Mouse (Mus musculus): ENCODE measurements around the gene Abcb11.
"Not testable (repeated sequence)": the region's sequence is repeated elsewhere in the genome, so short reads cannot be mapped to it uniquely, and the experiment has no call there.

Gene Abcb11

GRCm38 (mm10) chr2:69342496-69343221 is at the start of gene Abcb11:
Gene Abcb11, minus strand, starts transcription at chr2:69342616.
- no peak for DNase-seq

GRCm38 (mm10) chr2:69386118-69386871 is 43.9 kb upstream of the Abcb11 start:
- DNase-seq: peak; percentile 48

DNA sequence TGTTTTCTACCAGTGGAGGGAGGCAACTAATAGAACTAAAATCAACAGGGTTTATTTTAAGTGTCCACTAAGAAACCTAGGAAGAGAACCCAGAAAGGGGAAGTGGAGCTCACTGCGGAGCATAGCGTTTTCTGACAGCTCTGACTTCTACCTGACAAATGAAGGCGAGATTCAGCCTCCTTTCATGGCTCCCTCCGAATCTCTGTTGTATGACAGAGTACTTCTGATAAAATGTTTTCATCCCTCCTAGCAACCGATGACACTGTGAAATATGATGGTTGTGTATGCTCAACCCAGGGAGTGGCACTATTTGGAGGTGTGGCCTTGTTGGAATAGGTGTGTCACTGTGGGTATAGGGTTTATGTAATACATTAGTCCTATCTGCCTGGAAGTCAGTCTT is 40.4 kb upstream of the Abcb11 start:
- no peak for DNase-seq

DNA sequence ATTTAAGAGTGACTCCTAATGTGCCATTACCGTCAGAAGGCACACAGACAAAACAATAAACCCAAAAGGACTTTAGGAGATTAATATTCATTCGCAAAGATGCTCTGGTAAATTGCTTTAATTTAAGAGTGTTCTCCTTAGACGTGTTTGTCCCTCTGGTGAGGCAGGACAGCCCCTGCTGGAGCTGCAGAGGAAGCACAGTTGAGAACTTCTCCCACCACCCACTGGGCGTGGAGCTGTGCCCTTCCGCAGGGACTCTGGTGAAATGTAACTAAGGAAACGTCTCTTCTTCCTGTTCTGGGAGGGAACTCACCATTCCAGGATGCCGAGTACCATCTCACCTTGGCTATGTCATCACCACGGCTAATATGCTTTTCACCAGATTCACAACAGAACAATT is 39.3 kb upstream of the Abcb11 start:
- no peak for DNase-seq

DNA sequence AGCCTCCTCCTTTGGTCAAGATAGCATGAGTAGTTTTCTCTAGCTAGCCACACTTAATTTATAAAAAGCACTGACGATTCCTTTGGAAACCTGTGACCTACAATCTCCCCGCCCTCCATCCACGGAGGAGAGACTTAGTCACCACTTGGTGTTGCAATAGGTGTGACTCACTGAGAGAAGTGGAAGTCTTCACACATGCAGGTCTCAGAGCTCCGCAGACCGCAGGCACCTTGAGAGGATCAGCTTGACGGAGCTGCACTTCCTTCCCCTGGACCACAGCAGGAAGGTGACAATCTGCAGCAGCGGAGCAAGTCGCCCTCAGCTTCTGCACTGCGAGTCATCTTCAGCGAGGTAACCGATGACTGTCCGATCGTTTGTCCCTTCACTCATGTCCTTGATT is 37.9 kb upstream of the Abcb11 start, which contains the start of gene Dhrs9:
TSS of gene Dhrs9 (plus strand) at position 165 of the 400 bp plus-strand sequence.
- DNase-seq: no peak

- no peak for DNase-seq
Measured at GRCm38 (mm10) chr2:69379801-69380200, 37.4 kb upstream of the Abcb11 start.

DNA sequence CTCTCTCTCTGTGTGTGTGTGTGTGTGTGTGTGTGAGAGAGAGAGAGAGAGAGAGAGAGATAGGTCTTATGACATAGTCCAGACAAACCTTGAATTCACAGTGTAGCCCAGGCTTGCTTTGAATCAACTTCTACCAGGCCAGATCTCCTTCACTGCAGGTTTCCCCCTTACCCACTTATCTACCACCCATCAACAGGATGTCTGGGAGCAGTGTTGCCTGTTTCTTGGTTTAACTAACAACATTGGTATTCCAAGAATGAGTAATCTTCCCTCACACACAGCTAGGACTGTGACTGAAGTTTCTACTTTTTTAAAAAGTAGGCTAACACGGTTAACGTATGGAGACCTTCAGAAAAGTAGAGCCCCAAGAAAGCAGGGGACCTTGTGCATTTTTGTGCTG is 34.4 kb upstream of the Abcb11 start:
- DNase-seq: no peak

DNA sequence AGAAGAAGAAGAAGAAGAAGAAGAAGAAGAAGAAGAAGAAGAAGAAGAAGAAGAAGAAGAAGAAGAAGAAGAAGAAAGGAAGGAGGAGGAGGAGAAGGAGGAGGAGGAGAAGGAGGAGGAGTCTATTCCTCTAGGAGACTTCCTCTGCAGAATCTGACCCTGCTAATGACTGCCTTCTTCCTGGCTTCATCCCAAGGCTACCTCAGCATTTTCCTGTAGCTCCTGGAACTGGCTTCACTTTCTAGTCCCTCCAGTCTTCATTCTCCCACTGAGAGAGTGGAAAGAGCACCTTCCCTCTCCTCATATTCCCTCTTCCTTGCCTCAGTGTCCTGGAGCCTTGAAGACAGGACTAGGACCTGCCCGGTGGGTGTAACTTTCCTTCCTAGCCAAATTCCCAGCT is 22.9 kb upstream of the Abcb11 start:
- DNase-seq: peak; percentile 19

DNA sequence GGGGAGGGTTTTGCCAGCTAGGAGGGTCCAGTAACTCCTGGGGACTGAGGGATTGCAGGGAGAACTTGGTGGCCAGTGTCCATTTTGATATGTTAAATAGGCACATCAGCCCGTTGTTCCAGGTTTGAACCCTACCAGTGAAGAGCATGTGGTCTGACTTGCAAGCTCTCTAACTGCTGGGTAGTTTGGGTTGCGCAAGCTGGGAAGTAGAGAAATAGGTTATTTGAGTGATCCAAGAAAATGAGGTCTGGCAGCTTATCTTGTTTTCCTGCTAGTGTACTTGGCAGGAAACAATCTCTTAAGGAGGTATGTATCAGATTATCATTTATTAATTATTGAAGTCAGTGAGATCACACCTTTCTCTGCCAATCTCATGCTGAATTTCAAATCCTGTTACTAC is 22.4 kb upstream of the Abcb11 start:
- no peak for DNase-seq

DNA sequence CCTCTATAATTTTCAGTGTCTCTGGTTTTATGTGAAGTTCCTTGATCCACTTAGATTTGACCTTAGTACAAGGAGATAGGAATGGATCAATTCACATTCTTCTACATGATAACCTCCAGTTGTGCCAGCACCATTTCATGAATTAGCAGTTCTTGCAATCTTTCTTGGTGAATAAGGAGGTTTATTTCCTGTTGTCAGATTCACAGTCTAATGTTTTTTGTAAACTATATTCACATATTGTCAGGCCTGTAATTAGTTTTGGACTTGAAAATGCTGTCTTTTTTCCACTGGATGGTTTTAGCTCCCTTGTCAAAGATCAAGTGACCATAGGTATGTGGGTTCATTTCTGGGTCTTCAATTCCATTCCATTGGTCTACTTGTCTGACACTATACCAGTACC is 13.0 kb upstream of the Abcb11 start:
- not testable (repeated sequence) for DNase-seq

DNA sequence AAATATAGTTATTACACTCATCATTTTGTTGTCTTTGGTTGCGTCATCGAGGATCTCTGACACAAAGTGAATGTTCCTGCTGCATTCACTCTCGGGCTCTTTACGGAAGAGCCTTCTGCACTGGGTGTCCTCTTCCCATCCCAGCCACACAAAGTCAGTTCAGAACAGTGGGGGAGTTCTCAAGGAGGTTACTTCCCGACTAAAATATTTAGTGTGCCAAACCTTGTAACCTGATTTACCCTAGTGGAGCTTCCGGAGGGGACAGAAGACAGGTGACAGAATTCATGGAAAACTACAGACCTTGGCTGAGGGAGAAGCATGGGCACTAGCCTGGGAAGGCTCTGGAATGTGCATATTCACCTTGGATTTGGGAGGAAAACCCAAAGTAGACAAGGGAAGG is 910 bp downstream of the Abcb11 start:
- DNase-seq: no peak

DNA sequence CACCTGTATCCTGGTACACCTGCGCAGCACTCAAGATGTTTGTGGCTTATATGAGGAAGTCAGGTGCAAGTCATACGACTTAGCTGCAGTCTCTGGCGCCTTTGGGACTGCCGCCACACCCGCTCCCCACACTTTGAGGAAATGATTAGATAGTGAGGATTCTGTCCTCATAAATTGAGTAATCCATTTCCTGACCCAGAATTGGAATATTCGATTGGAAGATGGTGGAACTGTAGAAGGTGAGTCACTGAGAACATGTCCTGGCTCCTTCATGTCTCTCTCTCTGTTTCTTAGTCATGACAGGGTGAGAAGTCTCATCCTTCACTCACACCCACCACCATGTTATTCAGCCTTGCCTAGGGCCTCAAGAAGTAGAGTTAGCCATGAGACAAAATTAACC is 10.9 kb downstream of the Abcb11 start:
- not testable (repeated sequence) for DNase-seq

DNA sequence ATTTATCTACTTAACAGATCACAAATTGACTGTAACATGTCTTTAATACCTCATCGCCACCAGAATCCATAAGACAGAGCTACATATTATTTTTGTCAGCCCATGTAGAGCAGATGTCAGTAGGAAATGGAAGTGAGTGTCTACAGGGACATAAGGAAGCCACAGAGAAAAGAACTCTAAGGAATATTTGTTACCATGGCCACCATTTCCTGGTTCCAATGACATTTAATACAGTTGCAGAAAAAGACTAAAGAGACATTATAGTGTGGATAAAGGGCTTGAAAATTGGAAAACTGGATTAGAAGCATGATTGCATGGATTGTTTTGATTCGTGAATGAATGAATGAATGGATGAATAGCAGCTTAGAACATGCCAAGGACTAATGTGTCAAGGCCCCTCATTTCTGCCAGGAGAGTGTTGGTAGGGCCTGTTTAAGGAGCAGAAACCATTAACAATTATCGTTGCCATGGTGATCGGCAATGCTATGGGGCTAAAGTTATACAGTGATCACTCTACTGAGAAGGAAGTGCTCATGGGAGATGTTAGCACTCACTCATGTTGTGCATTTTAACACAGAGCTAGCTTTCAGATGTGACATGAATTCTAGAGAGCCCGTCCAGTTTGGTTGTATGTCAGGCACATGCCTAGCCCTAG is 13.8 kb downstream of the Abcb11 start:
- no peak for DNase-seq

DNA sequence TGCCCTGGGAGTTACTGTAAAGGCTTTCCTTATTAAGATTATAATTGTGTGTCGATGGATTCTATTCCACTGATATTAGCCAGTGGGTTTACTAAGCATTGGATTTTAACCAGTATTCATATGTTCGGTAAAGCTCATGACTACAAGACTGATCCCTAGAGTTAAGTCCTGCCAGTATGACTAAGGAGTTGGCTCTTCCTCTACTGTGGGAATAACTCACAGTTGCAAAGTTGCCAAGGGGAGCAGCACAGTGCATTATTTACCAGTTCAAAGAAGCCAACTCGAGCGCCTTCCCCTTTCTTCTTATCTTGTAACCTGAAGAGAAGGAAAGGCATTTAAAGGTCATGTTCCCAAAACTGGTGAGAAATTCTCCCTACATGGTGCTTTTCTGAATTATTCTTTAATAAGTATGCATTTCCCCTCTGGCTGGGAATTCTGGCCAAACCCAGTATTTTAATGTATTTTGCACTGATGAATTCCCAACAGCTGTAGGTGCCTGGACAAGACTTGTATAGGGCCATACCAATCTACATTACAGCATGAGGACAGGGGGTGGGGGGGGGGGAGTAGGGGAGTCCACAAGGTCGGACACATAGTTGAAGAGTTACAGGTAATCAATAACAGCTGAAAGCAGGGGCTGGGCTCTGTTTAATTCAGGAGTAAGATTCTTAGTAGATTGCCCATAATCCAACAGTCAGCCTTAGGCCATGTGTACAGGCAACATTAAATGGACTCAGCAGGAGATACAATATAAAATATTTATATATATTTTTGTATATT is 17.3 kb downstream of the Abcb11 start:
- DNase-seq: no peak

GRCm38 (mm10) chr2:69323018-69323417 is 19.4 kb downstream of the Abcb11 start:
- no peak for DNase-seq

DNA sequence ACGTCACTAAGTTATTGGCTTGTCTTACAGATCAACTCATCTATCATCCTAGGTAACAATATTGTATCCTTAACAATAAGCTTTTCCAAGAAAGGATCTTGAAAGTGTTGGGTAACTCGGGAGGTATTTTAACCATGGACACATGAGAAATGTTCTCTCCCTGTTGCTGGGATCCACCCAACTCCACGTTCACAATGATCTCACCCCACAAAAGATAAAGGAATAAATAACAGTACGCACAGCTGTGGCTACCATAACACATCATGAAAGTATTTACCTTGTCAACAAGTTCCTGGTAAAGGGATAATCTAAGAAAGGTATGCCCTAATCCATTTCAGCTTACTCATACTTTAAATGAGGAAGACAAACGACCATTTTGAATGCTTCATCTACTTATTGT is 21.0 kb downstream of the Abcb11 start:
- DNase-seq: no peak

GRCm38 (mm10) chr2:69311337-69311736 is 31.1 kb downstream of the Abcb11 start:
- DNase-seq: no peak

DNA sequence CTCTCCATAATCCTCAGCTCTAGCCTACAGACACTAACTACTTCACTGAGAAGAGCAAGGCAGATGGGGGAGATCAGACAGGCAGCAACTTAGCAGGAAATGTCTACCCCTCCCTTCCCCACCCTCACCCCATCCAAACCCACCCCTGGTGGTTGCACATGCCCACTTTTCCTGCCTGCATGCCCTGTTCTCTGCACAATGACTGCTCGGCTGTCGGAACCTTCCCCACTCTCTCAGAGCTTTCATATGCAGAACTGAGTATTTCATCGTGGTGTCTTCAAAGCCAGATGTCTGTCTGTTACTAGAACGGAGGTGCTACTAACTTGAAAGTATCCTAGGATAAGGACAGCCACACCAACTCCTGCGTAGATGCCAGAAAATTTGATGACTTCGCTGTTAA is 34.3 kb downstream of the Abcb11 start:
- no peak for DNase-seq

GRCm38 (mm10) chr2:69300568-69300967 is 41.8 kb downstream of the Abcb11 start:
- not testable (repeated sequence) for DNase-seq

GRCm38 (mm10) chr2:69294508-69294907 is 47.9 kb downstream of the Abcb11 start:
- DNase-seq: no peak

GRCm38 (mm10) chr2:69288989-69289388 is 53.4 kb downstream of the Abcb11 start:
- DNase-seq: peak; percentile 17

GRCm38 (mm10) chr2:69275875-69276274 is 66.5 kb downstream of the Abcb11 start:
- DNase-seq: peak; percentile 4

GRCm38 (mm10) chr2:69264069-69264618 is 78.3 kb downstream of the Abcb11 start:
- DNase-seq: no peak

Measured in kidney, adult 11 months (tissue).